Mouse (Mus musculus) spleen, postnatal 14 days (tissue): Measurements from ENCODE around the gene Plppr2.
A peak's percentile ranks its signal among the peaks of the same experiment; 100 is the strongest.

Experiments used
- DNase-seq, 2 experiments: peaks; one replicate each; pipeline ENCODE4 v3.0.0; 2021 to 2022; ENCODE audit warnings: low spot score in 2 of 2

The Plppr2 gene

GRCm38 (mm10) chr9:21961366-21961980 lies 24.6 kb downstream of the Plppr2 start:
- no peak for DNase-seq

GRCm38 (mm10) chr9:21962010-21962409 lies 25.2 kb downstream of the Plppr2 start:
- no peak for DNase-seq

GRCm38 (mm10) chr9:21962416-21963059 lies 25.7 kb downstream of the Plppr2 start:
- peak; percentile 86 to 91 for DNase-seq

GRCm38 (mm10) chr9:21963417-21963816 lies 26.6 kb downstream of the Plppr2 start, which contains the start of gene Epor:
Epor (minus strand) TSS chr9:21963506.
- peak; percentile 64 to 65 for DNase-seq

- no peak for DNase-seq
Measured at GRCm38 (mm10) chr9:21968883-21969282, 32.0 kb downstream of the Plppr2 start.

- DNase-seq: no peak
Measured at GRCm38 (mm10) chr9:21969304-21969703, 32.5 kb downstream of the Plppr2 start.

- DNase-seq: no peak
Measured at GRCm38 (mm10) chr9:21976626-21977175, 39.9 kb downstream of the Plppr2 start.

GRCm38 (mm10) chr9:21977331-21977730 lies 40.5 kb downstream of the Plppr2 start:
- DNase-seq: no peak

GRCm38 (mm10) chr9:21977972-21978371 lies 41.1 kb downstream of the Plppr2 start:
- peak; percentile 31 to 60 for DNase-seq

- no peak for DNase-seq
Measured at GRCm38 (mm10) chr9:21978398-21979128, 41.7 kb downstream of the Plppr2 start.

- no peak for DNase-seq
Measured at GRCm38 (mm10) chr9:21983911-21984310, 47.1 kb downstream of the Plppr2 start.

- DNase-seq: no peak
Measured at GRCm38 (mm10) chr9:21987592-21988342, 50.9 kb downstream of the Plppr2 start.

- DNase-seq: no peak
Measured at GRCm38 (mm10) chr9:21988421-21989101, 51.7 kb downstream of the Plppr2 start.

- DNase-seq: no peak
Measured at GRCm38 (mm10) chr9:21989230-21990110, 52.6 kb downstream of the Plppr2 start, which contains the start of gene Rgl3. Rgl3 (minus strand) TSS chr9:21989446.

- no peak for DNase-seq
Measured at GRCm38 (mm10) chr9:21992227-21992626, 55.4 kb downstream of the Plppr2 start.

GRCm38 (mm10) chr9:21996178-21996867 lies 59.5 kb downstream of the Plppr2 start:
- no peak for DNase-seq
